Mouse (Mus musculus): Measurements from ENCODE around the gene Gm20547.

- no peak for TF ChIP-seq CTCF (IDR thresholded peaks at IDR 0.05; ENCODE audit: low read depth)
- TF ChIP-seq EP300 (optimal IDR thresholded peaks at IDR 0.05), result no peak
Observed at GRCm38 (mm10) chr17:34808599-34809205, 73.1 kb downstream of the Gm20547 start.
